Mouse (Mus musculus) adrenal gland, postnatal 4 days (tissue): ENCODE measurements at regions not wholly inside any gene's neighbourhood (a gene's known extent, or its start where the extent isn't known, plus 50 kb on each side); places are given as distances from the start of the nearest gene placed in this dataset.

ENCODE experiments used
- DNase-seq, 2 experiments: peaks; one replicate each; pipeline ENCODE4 v3.0.0; 2021 to 2022; ENCODE audit warnings: low spot score in 2 of 2, mixed read lengths in 2 of 2

DNA sequence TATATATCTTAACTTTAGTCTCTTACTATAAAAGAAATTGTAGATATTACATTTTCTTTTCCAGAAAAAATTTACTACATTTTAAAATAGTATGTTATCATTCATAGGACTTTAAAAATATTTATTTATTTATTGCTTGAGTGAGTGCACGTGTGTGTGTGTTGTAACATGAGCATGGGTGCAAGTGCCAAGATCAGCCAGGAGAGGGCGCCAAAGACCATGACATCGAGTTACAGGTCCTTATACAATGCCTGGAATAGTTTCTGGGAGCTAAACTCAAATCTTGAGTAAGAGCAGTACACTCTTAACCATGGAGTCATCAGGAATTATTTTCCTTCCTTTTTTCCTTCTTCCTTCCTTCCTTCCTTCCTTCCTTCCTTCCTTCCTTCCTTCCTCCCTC, 185.4 kb upstream of the Mageb4 start:
- DNase-seq = peak in 1 of 2 experiments; percentile 4
